Mouse (Mus musculus) small intestine, adult 2 months (tissue): ENCODE data around the gene Cd69. TPM values are rescaled to one million over a fixed set of nuclear protein-coding genes. Genes with fewer than 3 reads are reported as not detected.

Experiments used
- H3K27ac ChIP-seq: fragments of 200-500 bp; 2 replicates; pipeline ENCODE4 v1.5.1; 2012; ENCODE audit warnings: low read depth, low read length, control low read depth, inconsistent platforms; ENCODE audit not compliant: insufficient read depth
- H3K27me3 ChIP-seq: fragments of 200-500 bp; 2 replicates; pipeline ENCODE4 v1.6.1; 2012; ENCODE audit warnings: mild to moderate bottlenecking, moderate library complexity, low read length, inconsistent platforms; ENCODE audit not compliant: control insufficient read depth, insufficient read depth
- H3K36me3 ChIP-seq: fragments of 200-500 bp; 2 replicates; pipeline ENCODE4 v1.6.1; 2012; ENCODE audit warnings: mild to moderate bottlenecking, low read length, control low read depth, inconsistent platforms; ENCODE audit not compliant: control insufficient read depth, insufficient read depth
- H3K4me1 ChIP-seq: fragments of 200-500 bp; 2 replicates; pipeline ENCODE4 v1.6.1; 2012; ENCODE audit warnings: low read length, inconsistent platforms, mixed read lengths; ENCODE audit not compliant: control insufficient read depth, insufficient read depth, insufficient read length
- H3K4me3 ChIP-seq: fragments of 200-500 bp; 2 replicates; pipeline ENCODE4 v1.5.1; 2012; ENCODE audit warnings: low read depth, mild to moderate bottlenecking, control low read depth, inconsistent platforms, low read length, moderate library complexity
- CTCF ChIP-seq: fragments of 200-500 bp; IDR thresholded peaks from 2 replicates; pipeline ENCODE4 v1.5.1; 2012; ENCODE audit warnings: low read depth, mild to moderate bottlenecking, control low read depth, inconsistent platforms, low read length, moderate library complexity, mixed read lengths; ENCODE audit not compliant: insufficient replicate concordance, insufficient read length; ENCODE audit errors: extremely low read depth
- POLR2A ChIP-seq: fragments of 200-500 bp; IDR thresholded peaks from 2 replicates; pipeline ENCODE4 v1.6.1; 2012; ENCODE audit warnings: low read depth, mild to moderate bottlenecking, control low read depth, inconsistent platforms, low read length, moderate library complexity
- WGBS: fragments of 180-500 bp; shearing (Covaris S2); methylation state at CpG from one replicate; pipeline ENCODE4 v1.1.7; 2018; 5-methylcytosine and 5-hydroxymethylcytosine counted together
- polyA plus RNA-seq: library from polyadenylated mRNA; depleted of rRNA; stranded (reverse); fragments of >200 nt; gene quantifications from 2 replicates; pipeline ENCODE4 v1.2.3, GENCODE M21; 2012; rRNA removed

Cd69 gene
- polyA plus RNA-seq, 1 experiment, result 0.25 TPM

GRCm38 (mm10) chr6:129222188-129222800, 52.9 kb downstream of the Cd69 start:
- no peak overlapping the region for H3K4me3 ChIP-seq
- TF ChIP-seq CTCF (no peak), POLR2A (no peak)
- no peak overlapping the region for H3K27ac ChIP-seq

GRCm38 (mm10) chr6:129221053-129221452, 54.2 kb downstream of the Cd69 start:
- H3K36me3 ChIP-seq, result peaks cover 4% of the 10 kb centered on the region; the same call in 1 of the 2 replicates
- WGBS, result 91% methylated on average over 1 of the region's 1 CpGs
- peaks cover 18% of the 10 kb centered on the region for H3K4me1 ChIP-seq
- no peak overlapping the region for H3K27ac ChIP-seq
- H3K27me3 ChIP-seq, result no peaks in the 10 kb centered on the region
- H3K4me3 ChIP-seq, result no peak overlapping the region
- TF ChIP-seq POLR2A (no peak), CTCF (no peak)

More at GRCm38 (mm10) chr6:129222188-129222800, 52.9 kb downstream of the Cd69 start:
- peaks cover 15% of the 10 kb centered on the region for H3K4me1 ChIP-seq
- H3K36me3 ChIP-seq, result peaks cover 13% of the 10 kb centered on the region
- H3K27me3 ChIP-seq, result no peaks in the 10 kb centered on the region
- WGBS, result 80% methylated on average over 3 of the region's 3 CpGs

- H3K4me1 ChIP-seq, result peaks cover 27% of the 10 kb centered on the region
- no peak overlapping the region for H3K4me3 ChIP-seq
- H3K36me3 ChIP-seq, result peaks cover 5% of the 10 kb centered on the region; the same call in 1 of the 2 replicates
- no peak for TF ChIP-seq CTCF
- no peak for TF ChIP-seq POLR2A
- H3K27ac ChIP-seq, result peak overlapping the region; percentile 57; the same call in 1 of the 2 replicates
- no peaks in the 10 kb centered on the region for H3K27me3 ChIP-seq
- WGBS, result 45% methylated on average over 3 of the region's 3 CpGs
These were observed 55.2 kb downstream of the Cd69 start for GRCm38 (mm10) chr6:129219897-129220517.

GRCm38 (mm10) chr6:129218191-129218696, 57.0 kb downstream of the Cd69 start:
- WGBS, result 35% methylated on average over 5 of the region's 5 CpGs

More at GRCm38 (mm10) chr6:129218191-129218696, 57.0 kb downstream of the Cd69 start:
- Histone ChIP-seq H3K36me3 (peaks cover 3% of the 10 kb centered on the region; the same call in 1 of the 2 replicates), H3K4me1 (peaks cover 29% of the 10 kb centered on the region; the same call in 1 of the 2 replicates), H3K4me3 (no peak overlapping the region), H3K27ac (peak overlapping the region; percentile 75), H3K27me3 (no peaks in the 10 kb centered on the region)
- TF ChIP-seq CTCF (no peak), POLR2A (no peak)

Other genes starting within 250 kb of the Cd69 start
- 0.33 TPM in 1 of 2 replicates, not detected in the other for gene Klrb1f, start 229.5 kb downstream of the Cd69 start, polyA plus RNA-seq
- 6.1 and 25.9 TPM in 2 replicates for gene Clec2e, start 174.5 kb downstream of the Cd69 start, polyA plus RNA-seq
- 15.4 and 20.9 TPM in 2 replicates for gene Clec2d, start 94.8 kb downstream of the Cd69 start, polyA plus RNA-seq
- not detected in 2 replicates for gene 4922502D21Rik, start 56.4 kb upstream of the Cd69 start, polyA plus RNA-seq
- 0.13 and 0.14 TPM in 2 replicates for gene Clec12a, start 67.3 kb upstream of the Cd69 start, polyA plus RNA-seq
- not detected in 2 replicates for gene Clec12b, start 110.4 kb upstream of the Cd69 start, polyA plus RNA-seq
- 0.23 TPM in 1 of 2 replicates, not detected in the other for gene Clec1b, start 121.9 kb upstream of the Cd69 start, polyA plus RNA-seq
- 0.22 and 0.47 TPM in 2 replicates for gene Clec9a, start 133.4 kb upstream of the Cd69 start, polyA plus RNA-seq
- 0.24 and 0.25 TPM in 2 replicates for gene Clec1a, start 176.6 kb upstream of the Cd69 start, polyA plus RNA-seq
- not detected in 2 replicates for gene Olr1, start 231.7 kb upstream of the Cd69 start, polyA plus RNA-seq
- gene Tmem52b, start 237.1 kb upstream of the Cd69 start, polyA plus RNA-seq, result not detected in 2 replicates